Mouse (Mus musculus) large intestine, adult 2 months (tissue): ENCODE data around the gene Coasy. TPM values are rescaled to one million over a fixed set of nuclear protein-coding genes. Genes with fewer than 3 reads are reported as not detected.
"Not testable (repeated sequence)": the region's sequence is repeated elsewhere in the genome, so short reads cannot be mapped to it uniquely, and the experiment has no call there.

Experiments used
- DNase-seq: peaks from one replicate; pipeline ENCODE4 v3.0.0-alpha.2; 2012; ENCODE audit warnings: low read depth, low spot score
- WGBS: fragments of 180-500 bp; shearing (Covaris S2); methylation state at CpG from one replicate; pipeline ENCODE4 v1.1.7; 2018; 5-methylcytosine and 5-hydroxymethylcytosine counted together
- polyA plus RNA-seq: library from polyadenylated mRNA; depleted of rRNA; stranded (reverse); fragments of >200 nt; gene quantifications from 2 replicates; pipeline ENCODE4 v1.2.3, GENCODE M21; 2012

The Coasy gene
- polyA plus RNA-seq, 1 experiment, result 38.1 TPM

DNA sequence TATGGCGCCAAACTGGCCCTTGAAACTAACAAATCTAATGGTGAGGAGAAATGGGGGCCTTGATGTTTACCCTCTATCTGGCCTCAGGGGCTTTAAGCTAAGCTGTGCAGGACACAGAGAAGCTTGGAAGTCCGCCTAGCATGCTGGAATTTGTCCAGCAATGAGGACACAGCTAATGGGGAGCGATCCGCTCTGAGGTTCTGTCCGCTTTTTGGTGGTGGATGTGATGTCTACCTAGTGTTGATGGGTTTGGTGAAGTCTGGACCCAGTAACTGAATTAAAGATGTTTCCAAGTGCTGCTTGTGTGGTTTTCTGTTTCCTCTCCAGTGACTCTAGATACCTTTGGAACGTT lies 3.9 kb downstream of the Coasy start:
- DNase-seq, result no peak
- WGBS, result 64% methylated on average over 6 of the region's 6 CpGs

GRCm38 (mm10) chr11:101086756-101087681 lies 4.7 kb downstream of the Coasy start, which contains the start of gene Mlx:
TSS of gene Mlx (plus strand) at chr11:101087277.
- peak; percentile 92 for DNase-seq

GRCm38 (mm10) chr11:101087682-101088055 lies 5.3 kb downstream of the Coasy start:
- peak; percentile 91 for DNase-seq
- WGBS, result 4% methylated on average over 8 of the region's 8 CpGs

More at GRCm38 (mm10) chr11:101086756-101087681, 4.7 kb downstream of the Coasy start, which contains the start of gene Mlx:
- under 1% methylated on average over 52 of the region's 52 CpGs for WGBS

DNA sequence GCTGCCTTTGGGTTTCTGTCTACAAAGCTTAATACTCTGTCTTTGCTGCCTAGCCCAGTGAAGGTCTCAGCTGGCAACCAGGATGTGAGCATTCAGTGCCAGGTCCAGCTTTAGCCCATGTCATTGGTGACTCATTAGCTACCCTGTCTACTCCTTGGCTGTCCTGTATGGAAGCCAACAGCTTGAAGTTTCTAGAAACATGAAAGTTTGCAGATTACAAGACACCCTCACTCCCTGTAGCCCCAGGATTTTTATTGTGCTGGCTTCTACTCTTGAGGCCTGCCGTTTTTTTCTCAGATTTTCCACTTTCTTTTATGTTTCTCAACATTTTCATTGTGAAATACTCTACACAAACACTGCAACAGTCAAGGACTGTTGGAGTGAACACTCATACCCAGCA lies 7.6 kb downstream of the Coasy start:
- DNase-seq, result no peak
- 78% methylated on average over 1 of the region's 1 CpGs for WGBS

DNA sequence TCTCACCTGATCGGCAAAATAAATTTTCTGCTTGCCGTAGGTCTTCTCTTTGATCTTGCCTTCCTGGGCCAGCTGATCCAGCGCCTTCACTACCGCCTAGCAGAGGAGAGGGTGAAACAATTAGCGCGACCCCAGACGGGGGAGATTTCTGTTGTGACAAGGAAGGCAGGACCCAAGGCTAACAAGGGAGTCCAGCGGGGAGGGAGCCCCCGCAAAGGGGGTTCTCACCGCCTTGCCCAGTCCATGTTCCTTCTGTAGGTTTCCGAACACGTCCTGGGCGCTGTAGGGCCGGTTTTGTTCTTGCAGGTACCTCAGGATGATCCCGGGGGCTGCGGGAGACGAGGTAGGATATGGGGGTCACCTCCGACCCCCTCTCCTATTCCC lies 12.6 kb downstream of the Coasy start:
- WGBS, result 2% methylated on average over 18 of the region's 18 CpGs
- DNase-seq, result no peak

- no peak for DNase-seq
- WGBS, result under 1% methylated on average over 43 of the region's 43 CpGs
Measured at GRCm38 (mm10) chr11:101095314-101096024, 13.1 kb downstream of the Coasy start, which contains the start of gene Psmc3ip. TSS of gene Psmc3ip (minus strand) at chr11:101095436.

- no peak for DNase-seq
- 91% methylated on average over 8 of the region's 8 CpGs for WGBS
Measured at GRCm38 (mm10) chr11:101098231-101098630, 15.9 kb downstream of the Coasy start.

GRCm38 (mm10) chr11:101103011-101103410 lies 20.6 kb downstream of the Coasy start:
- 92% methylated on average over 5 of the region's 5 CpGs for WGBS
- DNase-seq, result no peak

- WGBS, result 72% methylated on average over 4 of the region's 4 CpGs
- no peak for DNase-seq
Measured at GRCm38 (mm10) chr11:101109351-101109750, 27.0 kb downstream of the Coasy start.

DNA sequence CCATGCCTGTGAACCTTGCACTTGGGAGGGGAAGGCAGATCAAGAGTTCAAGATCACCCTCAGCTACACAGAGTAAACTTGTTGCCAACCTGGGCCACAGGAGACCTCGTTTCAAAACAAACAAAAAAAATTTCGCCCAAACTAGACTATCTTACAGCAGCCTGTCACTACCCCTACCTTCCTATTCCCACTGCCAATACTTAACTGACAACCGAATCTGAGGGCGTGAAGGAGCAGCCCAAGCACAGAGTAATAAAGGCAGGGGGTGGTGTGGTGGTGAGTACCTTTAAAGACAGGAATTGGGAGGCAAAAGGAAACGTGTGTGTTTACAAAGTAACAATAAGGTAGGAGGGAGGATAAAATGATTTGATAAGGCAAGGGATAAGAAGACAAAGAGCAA lies 28.3 kb downstream of the Coasy start:
- no peak for DNase-seq
- 22% methylated on average over 5 of the region's 5 CpGs for WGBS

DNA sequence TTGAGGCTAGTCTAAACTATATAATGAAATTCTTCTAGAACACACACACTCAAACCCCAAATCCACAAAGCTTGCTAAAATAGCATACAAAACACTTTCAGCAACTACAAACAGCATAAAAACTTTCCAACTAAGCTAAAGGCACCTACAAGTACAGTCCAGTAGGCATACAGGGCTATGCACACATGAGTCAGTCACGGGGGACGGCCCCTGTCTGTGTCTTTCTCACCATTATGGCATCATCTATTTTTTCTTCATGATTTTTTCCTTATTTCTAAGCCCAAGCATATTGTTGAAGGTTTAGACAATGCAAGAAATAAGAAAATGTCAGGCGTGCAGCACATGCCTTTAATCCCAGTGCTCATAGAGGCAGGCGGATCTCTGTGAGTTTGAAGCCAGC lies 28.8 kb downstream of the Coasy start:
- 63% methylated on average over 4 of the region's 4 CpGs for whole genome bisulfite sequencing
- no peak for DNase-seq

DNA sequence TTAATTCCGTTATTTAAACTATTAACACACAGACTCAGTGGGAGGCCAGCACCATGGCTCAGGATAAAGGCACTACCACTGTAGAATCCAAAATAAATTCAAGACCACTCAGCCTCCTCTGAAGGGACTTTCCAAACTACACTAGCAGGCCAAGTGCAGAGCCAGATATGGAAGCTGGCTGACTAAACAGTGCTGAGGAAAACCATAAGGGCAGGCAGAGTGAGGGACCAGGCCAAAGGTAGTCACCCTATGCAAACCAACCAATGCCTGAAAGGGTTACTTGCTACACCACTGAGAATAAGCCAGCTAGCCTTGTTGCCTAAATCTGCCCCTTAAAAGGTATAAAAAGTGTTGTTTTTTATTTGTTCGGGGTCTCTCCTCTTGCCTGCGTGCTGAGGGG lies 29.8 kb downstream of the Coasy start:
- no peak for DNase-seq
- 94% methylated on average over 3 of the region's 3 CpGs for WGBS

- no peak for DNase-seq
- 30% methylated on average over 2 of the region's 2 CpGs for WGBS
Measured at GRCm38 (mm10) chr11:101115564-101115963, 33.2 kb downstream of the Coasy start.

- WGBS, result 16% methylated on average over 4 of the region's 4 CpGs
Measured at GRCm38 (mm10) chr11:101118105-101118504, 35.7 kb downstream of the Coasy start.

DNA sequence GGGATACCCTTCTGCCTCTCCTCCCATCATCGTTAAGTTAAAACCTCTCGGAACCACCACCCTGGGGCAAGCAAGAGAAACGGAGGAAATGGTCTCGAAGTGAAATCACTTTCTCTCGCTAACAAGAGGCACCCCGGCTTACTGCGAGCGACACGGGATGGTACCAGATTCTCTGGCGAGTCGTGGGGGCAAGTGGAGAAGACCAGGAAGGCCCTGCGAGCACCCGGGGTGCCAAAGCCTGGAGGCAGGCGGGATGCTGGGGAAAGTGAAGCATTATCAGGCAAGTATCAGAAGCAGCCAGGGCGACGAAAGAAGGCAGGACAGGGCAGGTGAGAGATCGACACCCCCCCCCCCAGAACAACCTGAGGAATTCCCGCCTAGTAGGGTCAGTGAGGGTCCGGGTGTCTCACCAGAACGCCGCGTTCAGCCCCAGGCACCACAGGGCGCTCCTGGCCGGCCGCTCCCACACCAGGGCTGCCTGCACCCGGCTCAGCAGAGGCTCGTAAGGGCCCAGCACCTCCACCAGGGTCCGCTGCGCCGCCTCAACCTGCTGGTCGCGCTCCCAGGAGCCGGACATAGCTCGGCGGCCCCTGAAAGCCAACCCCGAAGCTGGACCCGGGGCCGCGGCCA lies 36.9 kb downstream of the Coasy start:
- under 1% methylated on average over 39 of the region's 39 CpGs for WGBS
- DNase-seq, result no peak

More at GRCm38 (mm10) chr11:101118105-101118504, 35.7 kb downstream of the Coasy start:
- DNase-seq, result no peak

GRCm38 (mm10) chr11:101119761-101120544 lies 37.6 kb downstream of the Coasy start, which contains the start of the genes Retreg3 and Tubg1:
TSS of gene Retreg3 (minus strand) at chr11:101119893.
TSS of gene Tubg1 (plus strand) at chr11:101119938.
- peak; percentile 94 for DNase-seq
- under 1% methylated on average over 61 of the region's 61 CpGs for WGBS

- WGBS, result 15% methylated on average over 19 of the region's 19 CpGs
- DNase-seq, result no peak
Measured at GRCm38 (mm10) chr11:101120545-101121188, 38.3 kb downstream of the Coasy start.

- 95% methylated on average over 8 of the region's 8 CpGs for WGBS
- not testable (repeated sequence) for DNase-seq
Measured at GRCm38 (mm10) chr11:101124494-101124893, 42.1 kb downstream of the Coasy start.

- DNase-seq, result not testable (repeated sequence)
- 92% methylated on average over 9 of the region's 9 CpGs for WGBS
Measured at GRCm38 (mm10) chr11:101125008-101125407, 42.6 kb downstream of the Coasy start.
